ENCODE assay signal across 12 mouse cellular contexts in the genomic region with DNA sequence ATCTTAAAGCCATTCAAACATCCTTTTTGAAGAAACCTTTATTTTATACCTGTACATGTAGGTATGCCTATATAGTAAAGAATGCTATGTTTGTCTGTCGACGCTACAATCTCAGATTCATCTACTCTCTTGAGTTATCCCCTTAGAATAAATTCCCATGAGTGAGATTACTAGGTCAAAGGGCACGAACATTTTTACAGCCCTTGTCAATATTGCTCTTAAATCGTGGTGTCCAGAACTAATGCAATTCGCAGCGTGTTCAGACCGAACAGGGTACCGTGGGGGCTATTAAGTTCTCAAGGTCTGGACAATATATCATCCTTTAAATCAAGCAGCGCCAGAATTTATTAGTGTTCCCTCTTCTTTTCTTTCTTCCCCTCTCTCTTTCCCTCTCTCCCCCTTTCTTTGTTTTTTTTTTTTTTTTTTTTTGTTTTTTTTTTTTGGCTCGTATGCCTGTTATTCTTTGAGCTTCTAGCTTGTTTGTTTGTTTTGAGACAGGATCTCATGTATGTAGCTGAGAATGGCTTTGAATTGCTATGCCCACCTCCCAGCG. TPM values are rescaled to one million over a fixed set of nuclear protein-coding genes. Genes with fewer than 3 reads are reported as not detected.
DNase-seq lines count a peak whose midpoint lies in the region; ATAC-seq and TF ChIP-seq lines count a peak whose summit lies in the region.
"Had no signal": no experiment of that assay in that cellular context is flagged by ENCODE, and none has a peak within 500 bp of the region (broad histone marks: within the 10 kb centered on the region; RNA-seq: fewer than 3 reads in every experiment).

No protein-coding gene starts in this region.

- H3K4me1 ChIP-seq in heart, embryonic 15.5 days (replicated peaks): peaks cover 5% of the 10 kb centered on the region; the same call in 1 of the 2 replicates
- H3K4me1 ChIP-seq in heart, adult 2 months (ENCODE audit: control insufficient read depth, insufficient read depth, low read length): no peaks in the 10 kb centered on the region
- H3K4me1 ChIP-seq in midbrain, postnatal 0 days (ENCODE audit: insufficient read depth, low read length): no peaks in the 10 kb centered on the region
- no peaks in the 10 kb centered on the region for H3K4me1 ChIP-seq in midbrain, embryonic 14.5 days (ENCODE audit: control insufficient read depth, insufficient read depth, low read length)
- H3K4me1 ChIP-seq in limb, embryonic 10.5 days: peaks cover 17% of the 10 kb centered on the region; the same call in 1 of the 2 replicates
- H3K4me1 ChIP-seq in small intestine, adult 2 months (ENCODE audit: control insufficient read depth, insufficient read depth, insufficient read length, low read length): peaks cover 8% of the 10 kb centered on the region; the same call in 1 of the 2 replicates

- no peaks in the 10 kb centered on the region for H3K9me3 ChIP-seq in heart, embryonic 15.5 days (replicated peaks)
- no peaks in the 10 kb centered on the region for H3K9me3 ChIP-seq in midbrain, postnatal 0 days (ENCODE audit: low read length)
- no peaks in the 10 kb centered on the region for H3K9me3 ChIP-seq in midbrain, embryonic 14.5 days (ENCODE audit: control insufficient read depth, low read length)
- no peaks in the 10 kb centered on the region for H3K9me3 ChIP-seq in limb, embryonic 10.5 days (replicated peaks)
- H3K9me3 ChIP-seq: G1E had no signal

- H3K27me3 ChIP-seq in heart, embryonic 15.5 days: no peaks in the 10 kb centered on the region
- no peaks in the 10 kb centered on the region for H3K27me3 ChIP-seq in heart, adult 2 months (ENCODE audit: control insufficient read depth, insufficient read depth, low read length)
- no peaks in the 10 kb centered on the region for H3K27me3 ChIP-seq in midbrain, postnatal 0 days (ENCODE audit: insufficient read depth, low read length)
- no peaks in the 10 kb centered on the region for H3K27me3 ChIP-seq in midbrain, embryonic 14.5 days (ENCODE audit: control insufficient read depth, insufficient read depth, low read length)
- H3K27me3 ChIP-seq in limb, embryonic 10.5 days (ENCODE audit: low read depth, poor library complexity, severe bottlenecking): peaks cover 6% of the 10 kb centered on the region; the same call in 1 of the 2 replicates
- no peaks in the 10 kb centered on the region for H3K27me3 ChIP-seq in small intestine, adult 2 months (ENCODE audit: control insufficient read depth, insufficient read depth, low read length)

- TF ChIP-seq POLR2A in heart, adult 2 months (IDR thresholded peaks at IDR 0.05; ENCODE audit: insufficient read depth, low read depth, low read length): no peak
- TF ChIP-seq POLR2A in small intestine, adult 2 months (IDR thresholded peaks at IDR 0.05; ENCODE audit: low read depth, low read length): no peak

- no peak for DNase-seq in heart, adult 2 months
- no peak for DNase-seq in midbrain, postnatal 0 days (ENCODE audit: low spot score)
- no peak for DNase-seq in midbrain, embryonic 14.5 days
- no peak for DNase-seq in limb, embryonic 10.5 days (ENCODE audit: low spot score)
- no peak for DNase-seq in left cerebral cortex, postnatal 25 days (ENCODE audit: low spot score in 2 of 2)
- DNase-seq in frontal cortex, adult 2 months (ENCODE audit: extremely low spot score in 1 of 2, low spot score in 1 of 2): no peak
- DNase-seq: cerebellum, adult 8-10 months; heart, postnatal 10 days had no signal

- TF ChIP-seq EP300 in heart, adult 2 months (IDR thresholded peaks at IDR 0.05; ENCODE audit: insufficient read depth, low read depth, low read length): no peak

- H3K4me3 ChIP-seq in heart, embryonic 15.5 days: no peak overlapping the region
- H3K4me3 ChIP-seq in heart, adult 2 months: no peak overlapping the region
- no peak overlapping the region for H3K4me3 ChIP-seq in midbrain, postnatal 0 days (ENCODE audit: low read depth, low read length)
- H3K4me3 ChIP-seq in midbrain, embryonic 14.5 days (replicated peaks; ENCODE audit: low read depth, low read length): no peak overlapping the region
- H3K4me3 ChIP-seq in limb, embryonic 10.5 days: peak overlapping the region; percentile 30
- peak overlapping the region; percentile 27; the same call in 1 of the 2 replicates for H3K4me3 ChIP-seq in small intestine, adult 2 months (ENCODE audit: low read depth, low read length)

- no peak overlapping the region for H3K27ac ChIP-seq in heart, embryonic 15.5 days
- no peak overlapping the region for H3K27ac ChIP-seq in heart, adult 2 months
- no peak overlapping the region for H3K27ac ChIP-seq in midbrain, postnatal 0 days (ENCODE audit: low read depth, low read length)
- H3K27ac ChIP-seq in midbrain, embryonic 14.5 days (replicated peaks; ENCODE audit: low read depth, low read length): no peak overlapping the region
- H3K27ac ChIP-seq in limb, embryonic 10.5 days: no peak overlapping the region
- H3K27ac ChIP-seq in small intestine, adult 2 months (ENCODE audit: insufficient read depth, low read depth, low read length): no peak overlapping the region
- H3K27ac ChIP-seq: macrophage had no signal

- no peak for TF ChIP-seq CTCF in heart, adult 2 months (IDR thresholded peaks at IDR 0.05)
- TF ChIP-seq CTCF in midbrain, postnatal 0 days (IDR thresholded peaks at IDR 0.05): no peak
- TF ChIP-seq CTCF in small intestine, adult 2 months (IDR thresholded peaks at IDR 0.05; ENCODE audit: extremely low read depth, insufficient read length, insufficient replicate concordance, low read depth, low read length): no peak

- no peak overlapping the region for H3K9ac ChIP-seq in heart, embryonic 15.5 days
- no peak overlapping the region for H3K9ac ChIP-seq in heart, adult 2 months (ENCODE audit: low read depth, low read length)
- no peak overlapping the region for H3K9ac ChIP-seq in midbrain, postnatal 0 days (replicated peaks; ENCODE audit: low read length, poor library complexity, severe bottlenecking)
- no peak overlapping the region for H3K9ac ChIP-seq in midbrain, embryonic 14.5 days (replicated peaks; ENCODE audit: low read length)

- H3K36me3 ChIP-seq in heart, embryonic 15.5 days: no peaks in the 10 kb centered on the region
- no peaks in the 10 kb centered on the region for H3K36me3 ChIP-seq in heart, adult 2 months (ENCODE audit: control insufficient read depth, insufficient read depth, low read length)
- no peaks in the 10 kb centered on the region for H3K36me3 ChIP-seq in midbrain, postnatal 0 days (ENCODE audit: insufficient read depth, low read length)
- no peaks in the 10 kb centered on the region for H3K36me3 ChIP-seq in midbrain, embryonic 14.5 days (ENCODE audit: control insufficient read depth, insufficient read depth, low read length)
- H3K36me3 ChIP-seq in limb, embryonic 10.5 days: no peaks in the 10 kb centered on the region
- no peaks in the 10 kb centered on the region for H3K36me3 ChIP-seq in small intestine, adult 2 months (ENCODE audit: control insufficient read depth, insufficient read depth, low read length)
- H3K36me3 ChIP-seq: G1E had no signal

- intact Hi-C loops in heart, adult 2 months (cut with DNase I): no loop called here
- intact Hi-C loops in left cerebral cortex, postnatal 25 days (cut with DNase I): loop anchor here (5.0 kb wide), 1 partner anchor 46 kb away; no protein-coding TSS in a partner anchor

- no peak for ATAC-seq in heart, embryonic 15.5 days (replicated peaks; ENCODE audit: insufficient number of reproducible peaks, insufficient read depth, low FRiP score, low read depth)
- ATAC-seq in midbrain, postnatal 0 days (ENCODE audit: low FRiP score): no peak
- no peak for ATAC-seq in midbrain, embryonic 14.5 days (ENCODE audit: low FRiP score, low TSS enrichment)

- peak overlapping the region; percentile 35; the same call in 1 of the 2 replicates for H3K4me2 ChIP-seq in heart, embryonic 15.5 days
- H3K4me2 ChIP-seq in midbrain, postnatal 0 days (ENCODE audit: low read depth, low read length, poor library complexity, severe bottlenecking): peak overlapping the region; percentile 22; the same call in 1 of the 2 replicates
- H3K4me2 ChIP-seq in midbrain, embryonic 14.5 days (ENCODE audit: low read length): no peak overlapping the region

- H3K79me2 ChIP-seq in heart, adult 2 months (replicated peaks; ENCODE audit: control insufficient read depth, insufficient read depth, low read length): no peaks in the 10 kb centered on the region

- 65% methylated on average over 11 of the region's 11 CpGs for WGBS in heart, embryonic 15.5 days
- 72% methylated on average over 11 of the region's 11 CpGs for WGBS in heart, adult 2 months
- WGBS in midbrain, postnatal 0 days: 65% methylated on average over 11 of the region's 11 CpGs
- 65% methylated on average over 11 of the region's 11 CpGs for WGBS in midbrain, embryonic 14.5 days
- WGBS in limb, embryonic 10.5 days: 50% methylated on average over 11 of the region's 11 CpGs
- 19% methylated on average over 11 of the region's 11 CpGs for WGBS in small intestine, adult 2 months

RNA-seq across cellular contexts. Expression of a gene that starts 12.8 kb away (rescaled TPM):
- 27.3 and 28.7 TPM in 2 replicates for polyA plus RNA-seq in heart, embryonic 15.5 days (2015; fragmentation: Nextera tagmentation; extraction: Ambion mirVana)
- 1 to 10 TPM; 6.6 to 6.7 TPM for total RNA-seq in heart, adult 2 months (2021)
- polyA plus RNA-seq in heart, adult 2 months (2012; rRNA removed): 5.3 and 6.7 TPM in 2 replicates
- total RNA-seq in midbrain, postnatal 0 days (2014; rRNA removed): 27.8 and 31.8 TPM in 2 replicates
- polyA plus RNA-seq in midbrain, postnatal 0 days (2015; fragmentation: Nextera tagmentation; extraction: Ambion mirVana): 17.7 and 19.5 TPM in 2 replicates
- polyA plus RNA-seq in midbrain, embryonic 14.5 days (2014; fragmentation: Nextera tagmentation; extraction: Ambion mirVana): 36.2 and 41.6 TPM in 2 replicates
- polyA plus RNA-seq in limb, embryonic 10.5 days (2016; fragmentation: Nextera tagmentation; extraction: Ambion mirVana): 60.5 and 64.1 TPM in 2 replicates
- 1.6 and 3.9 TPM in 2 replicates for polyA plus RNA-seq in small intestine, adult 2 months (2012; rRNA removed)
- 10 to 100 TPM; 36.2 to 37.0 TPM for total RNA-seq in left cerebral cortex, postnatal 25 days (2021)
- polyA plus RNA-seq in frontal cortex, adult 2 months (2012; rRNA removed): 36.9 and 39.7 TPM in 2 replicates
- polyA plus RNA-seq: G1E had no signal

RNA-seq across cellular contexts. Expression of a gene that starts 19.9 kb away (rescaled TPM):
- polyA plus RNA-seq in heart, embryonic 15.5 days (2015; fragmentation: Nextera tagmentation; extraction: Ambion mirVana): 0.55 and 1.0 TPM in 2 replicates
- total RNA-seq in heart, adult 2 months (2021): under 1 TPM; 0.44 to 0.57 TPM
- polyA plus RNA-seq in heart, adult 2 months (2012; rRNA removed): 0.18 and 0.35 TPM in 2 replicates
- total RNA-seq in midbrain, postnatal 0 days (2014; rRNA removed): 0.61 and 0.88 TPM in 2 replicates
- polyA plus RNA-seq in midbrain, postnatal 0 days (2015; fragmentation: Nextera tagmentation; extraction: Ambion mirVana): 1.3 and 1.6 TPM in 2 replicates
- 0.71 and 1.6 TPM in 2 replicates for polyA plus RNA-seq in midbrain, embryonic 14.5 days (2014; fragmentation: Nextera tagmentation; extraction: Ambion mirVana)
- 1.4 and 2.1 TPM in 2 replicates for polyA plus RNA-seq in limb, embryonic 10.5 days (2016; fragmentation: Nextera tagmentation; extraction: Ambion mirVana)
- polyA plus RNA-seq in small intestine, adult 2 months (2012; rRNA removed): 24.6 and 43.2 TPM in 2 replicates
- total RNA-seq in left cerebral cortex, postnatal 25 days (2021): under 1 TPM in 1 of 2 experiments, not detected in 1; 0.30 TPM
- polyA plus RNA-seq in frontal cortex, adult 2 months (2012; rRNA removed): 0.06 TPM in 1 of 2 replicates, not detected in the other
- polyA plus RNA-seq: G1E, macrophage had no signal

RNA-seq across cellular contexts. Expression of a gene that starts 25.3 kb away (rescaled TPM):
- 0.15 and 0.26 TPM in 2 replicates for polyA plus RNA-seq in heart, embryonic 15.5 days (2015; fragmentation: Nextera tagmentation; extraction: Ambion mirVana)
- total RNA-seq in heart, adult 2 months (2021): not detected
- not detected in 2 replicates for polyA plus RNA-seq in heart, adult 2 months (2012; rRNA removed)
- 17.7 and 21.1 TPM in 2 replicates for total RNA-seq in midbrain, postnatal 0 days (2014; rRNA removed)
- polyA plus RNA-seq in midbrain, postnatal 0 days (2015; fragmentation: Nextera tagmentation; extraction: Ambion mirVana): 8.5 and 9.2 TPM in 2 replicates
- 13.2 and 13.7 TPM in 2 replicates for polyA plus RNA-seq in midbrain, embryonic 14.5 days (2014; fragmentation: Nextera tagmentation; extraction: Ambion mirVana)
- polyA plus RNA-seq in limb, embryonic 10.5 days (2016; fragmentation: Nextera tagmentation; extraction: Ambion mirVana): 0.15 and 0.23 TPM in 2 replicates
- not detected in 2 replicates for polyA plus RNA-seq in small intestine, adult 2 months (2012; rRNA removed)
- not detected for total RNA-seq in left cerebral cortex, postnatal 25 days (2021)
- not detected in 2 replicates for polyA plus RNA-seq in frontal cortex, adult 2 months (2012; rRNA removed)
- total RNA-seq: G1E; heart, postnatal 10 days had no signal
- polyA plus RNA-seq: G1E, macrophage had no signal

RNA-seq across cellular contexts. Expression of a gene that starts 38.5 kb away (rescaled TPM):
- 26.8 and 27.9 TPM in 2 replicates for polyA plus RNA-seq in heart, embryonic 15.5 days (2015; fragmentation: Nextera tagmentation; extraction: Ambion mirVana)
- total RNA-seq in heart, adult 2 months (2021): under 1 TPM in 1 of 2 experiments, not detected in 1; 0.31 TPM
- polyA plus RNA-seq in heart, adult 2 months (2012; rRNA removed): 0.18 and 0.53 TPM in 2 replicates
- 1.6 and 4.1 TPM in 2 replicates for total RNA-seq in midbrain, postnatal 0 days (2014; rRNA removed)
- 1.4 and 2.1 TPM in 2 replicates for polyA plus RNA-seq in midbrain, postnatal 0 days (2015; fragmentation: Nextera tagmentation; extraction: Ambion mirVana)
- polyA plus RNA-seq in midbrain, embryonic 14.5 days (2014; fragmentation: Nextera tagmentation; extraction: Ambion mirVana): 3.9 and 4.9 TPM in 2 replicates
- 54.8 and 56.2 TPM in 2 replicates for polyA plus RNA-seq in limb, embryonic 10.5 days (2016; fragmentation: Nextera tagmentation; extraction: Ambion mirVana)
- 5.3 and 9.0 TPM in 2 replicates for polyA plus RNA-seq in small intestine, adult 2 months (2012; rRNA removed)
- under 1 TPM; 0.69 TPM for total RNA-seq in left cerebral cortex, postnatal 25 days (2021)
- 0.62 and 1.3 TPM in 2 replicates for polyA plus RNA-seq in frontal cortex, adult 2 months (2012; rRNA removed)

RNA-seq across cellular contexts. Expression of a gene that starts 57.9 kb away (rescaled TPM):
- polyA plus RNA-seq in heart, embryonic 15.5 days (2015; fragmentation: Nextera tagmentation; extraction: Ambion mirVana): 1.1 and 12.9 TPM in 2 replicates
- under 1 TPM; 0.13 to 0.80 TPM for total RNA-seq in heart, adult 2 months (2021)
- polyA plus RNA-seq in heart, adult 2 months (2012; rRNA removed): 1.00 and 2.1 TPM in 2 replicates
- total RNA-seq in midbrain, postnatal 0 days (2014; rRNA removed): 9.8 and 11.2 TPM in 2 replicates
- polyA plus RNA-seq in midbrain, postnatal 0 days (2015; fragmentation: Nextera tagmentation; extraction: Ambion mirVana): 8.0 and 9.1 TPM in 2 replicates
- 11.7 and 15.5 TPM in 2 replicates for polyA plus RNA-seq in midbrain, embryonic 14.5 days (2014; fragmentation: Nextera tagmentation; extraction: Ambion mirVana)
- polyA plus RNA-seq in limb, embryonic 10.5 days (2016; fragmentation: Nextera tagmentation; extraction: Ambion mirVana): 0.16 TPM in 1 of 2 replicates, not detected in the other
- polyA plus RNA-seq in small intestine, adult 2 months (2012; rRNA removed): 4.6 and 4.8 TPM in 2 replicates
- total RNA-seq in left cerebral cortex, postnatal 25 days (2021): 1 to 10 TPM; 1.4 to 1.6 TPM
- 0.69 and 0.90 TPM in 2 replicates for polyA plus RNA-seq in frontal cortex, adult 2 months (2012; rRNA removed)
- total RNA-seq: G1E had no signal
- polyA plus RNA-seq: G1E had no signal

Comparison
In these comparisons a context has a peak if more than half of its experiments do, and no peak if none do; other contexts are left out.
1. H3K4me3 ChIP-seq: peak in limb, embryonic 10.5 days (single experiment) and small intestine, adult 2 months (single experiment); none in heart, embryonic 15.5 days (single experiment), heart, adult 2 months (single experiment), midbrain, postnatal 0 days (single experiment) and midbrain, embryonic 14.5 days (single experiment).